Mouse (Mus musculus) effector memory CD4-positive, alpha-beta T cell, adult 7 months (primary cell): ENCODE measurements around the gene Zranb1. TPM values are rescaled to one million over a fixed set of nuclear protein-coding genes. Genes with fewer than 3 reads are reported as not detected.

ENCODE experiments used
- polyA plus RNA-seq: library from polyadenylated mRNA; unstranded; fragments of 100-300 nt; shearing (Covaris generic); gene quantifications from one replicate; pipeline ENCODE4 v1.2.1, GENCODE M21; 2017

The Zranb1 gene
- polyA plus RNA-seq = 41.2 TPM

DNA sequence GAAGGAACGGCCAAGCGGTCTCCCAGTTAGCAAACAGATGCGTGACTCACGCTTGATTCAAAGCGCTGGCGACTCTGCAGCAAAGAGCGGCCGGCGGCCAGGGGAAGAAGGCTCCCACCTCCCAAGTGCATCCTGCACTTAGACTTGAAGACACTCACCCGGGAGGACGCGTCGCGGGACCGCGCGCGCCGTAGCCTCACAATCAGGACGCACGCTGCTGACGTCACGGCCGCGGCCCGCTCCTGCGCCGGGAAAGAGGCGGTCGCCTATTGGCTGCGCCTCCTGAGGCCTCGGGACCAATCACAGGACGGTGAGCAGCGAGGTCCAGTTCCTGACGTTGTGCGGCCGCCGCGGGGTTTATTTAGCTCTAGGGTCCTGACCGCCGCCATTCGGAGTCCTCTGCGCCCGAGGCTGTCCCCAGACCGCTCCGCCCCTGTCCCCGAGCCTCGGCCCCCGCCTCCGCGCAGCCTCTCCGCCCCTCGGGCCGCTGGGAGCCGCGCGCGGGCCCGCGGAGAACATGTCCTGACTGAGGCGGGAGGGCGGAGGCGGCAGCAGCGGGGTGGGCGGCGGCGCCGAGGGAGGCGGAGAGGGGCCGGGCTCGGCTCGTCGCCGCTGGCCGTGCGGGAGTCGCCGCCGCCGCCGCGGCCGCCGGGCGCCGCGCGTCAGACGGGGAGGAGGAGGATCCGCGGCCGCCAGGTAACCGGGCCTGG, at the start of gene Zranb1:
Gene Zranb1 (plus strand): TSS at position 293 of the 710 bp plus-strand sequence.

Other genes starting within 250 kb of the Zranb1 start
- gene Fam53b, start 117.3 kb upstream of the Zranb1 start, polyA plus RNA-seq = 79.3 TPM
- 32.2 TPM for gene Eef1akmt2, start 78.5 kb upstream of the Zranb1 start, polyA plus RNA-seq
- 28.2 TPM for gene Abraxas2, start 71.9 kb upstream of the Zranb1 start, polyA plus RNA-seq
- not detected for gene Fgfr2, start 192.2 kb downstream of the Zranb1 start, polyA plus RNA-seq
- 0.63 TPM for gene Ctbp2, start 193.2 kb downstream of the Zranb1 start, polyA plus RNA-seq